Mouse (Mus musculus): ENCODE results near the gene B4galnt3.

Gene B4galnt3

DNA sequence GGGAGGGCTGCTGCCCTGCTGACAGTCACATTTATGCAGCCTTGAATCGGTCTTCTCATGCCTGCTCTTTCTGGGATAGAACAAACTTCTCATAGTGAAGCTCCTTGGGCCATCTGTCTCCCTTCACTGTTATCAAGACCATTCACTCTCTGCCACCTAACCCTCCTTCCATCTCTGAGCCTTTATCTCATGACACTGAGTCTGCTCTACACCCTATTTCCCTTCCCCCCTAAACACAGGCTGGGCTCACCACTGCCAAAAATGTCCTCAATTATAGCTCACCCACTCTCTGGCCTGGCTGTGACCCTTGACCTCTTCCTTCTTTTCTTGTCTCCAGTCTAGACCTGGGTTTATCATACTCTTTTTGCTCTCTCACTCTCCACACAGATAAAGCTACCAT, 77.7 kb downstream of the B4galnt3 start:
- DNase-seq (ENCODE audit: low spot score): peak; percentile 84

DNA sequence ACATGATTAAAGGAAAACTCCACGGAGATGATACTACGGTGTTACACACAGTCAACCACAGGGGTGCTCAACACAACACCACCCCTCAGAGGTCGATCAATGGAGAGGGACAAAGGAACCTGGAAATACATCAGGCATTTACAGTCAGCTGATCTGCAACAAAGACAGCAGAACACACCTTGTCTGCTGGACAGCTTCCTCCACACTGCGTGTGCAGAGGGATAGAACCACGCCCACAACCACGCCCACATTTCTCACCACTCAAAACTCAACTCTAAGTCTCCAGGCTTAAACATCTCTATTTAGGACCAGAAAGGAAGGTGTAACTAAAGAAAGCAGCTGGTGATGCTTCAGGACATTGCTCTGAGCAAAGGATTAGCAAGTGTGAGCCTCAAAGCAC, 82.8 kb downstream of the B4galnt3 start:
- no peak for DNase-seq (ENCODE audit: low spot score)

DNA sequence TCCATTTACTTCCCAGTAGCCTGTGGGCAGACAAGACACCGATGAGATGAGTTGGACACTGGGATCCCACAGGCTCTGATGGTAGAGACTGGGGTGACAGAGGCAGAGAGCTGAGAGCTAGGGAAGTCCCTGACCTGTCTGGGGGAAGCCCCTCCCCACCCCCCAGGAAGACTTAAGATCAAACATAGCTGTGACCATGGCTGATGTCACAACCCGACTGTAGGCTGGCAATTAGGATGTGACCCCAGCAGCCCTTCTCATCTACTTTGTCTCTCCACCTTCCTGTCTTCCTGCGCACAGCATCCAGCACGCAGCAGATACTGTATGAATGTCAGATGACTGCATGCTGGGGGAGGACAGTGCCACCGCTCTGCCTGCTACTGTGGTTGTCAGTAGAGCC, 87.8 kb downstream of the B4galnt3 start:
- DNase-seq (ENCODE audit: low spot score): no peak

DNA sequence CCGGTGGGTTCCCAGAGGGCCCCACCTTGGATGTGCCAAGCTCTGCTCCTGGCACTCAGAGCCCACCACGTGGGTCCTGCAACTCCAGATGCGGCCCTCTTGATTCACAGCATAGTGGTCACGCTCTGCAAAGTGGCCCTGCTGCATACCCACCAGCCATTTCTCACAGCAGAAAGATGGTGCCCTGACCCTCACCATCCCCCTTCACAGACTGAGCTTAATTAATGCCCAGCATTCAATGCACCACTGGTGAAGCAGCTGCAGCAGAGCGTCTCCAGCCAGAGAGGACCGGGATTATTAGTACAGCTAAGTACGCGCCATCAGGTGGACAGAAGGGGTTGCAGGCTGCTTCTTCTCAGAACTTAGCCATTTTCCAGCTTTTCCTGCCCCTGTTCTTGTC, 92.0 kb downstream of the B4galnt3 start:
- DNase-seq (ENCODE audit: low spot score): no peak

DNA sequence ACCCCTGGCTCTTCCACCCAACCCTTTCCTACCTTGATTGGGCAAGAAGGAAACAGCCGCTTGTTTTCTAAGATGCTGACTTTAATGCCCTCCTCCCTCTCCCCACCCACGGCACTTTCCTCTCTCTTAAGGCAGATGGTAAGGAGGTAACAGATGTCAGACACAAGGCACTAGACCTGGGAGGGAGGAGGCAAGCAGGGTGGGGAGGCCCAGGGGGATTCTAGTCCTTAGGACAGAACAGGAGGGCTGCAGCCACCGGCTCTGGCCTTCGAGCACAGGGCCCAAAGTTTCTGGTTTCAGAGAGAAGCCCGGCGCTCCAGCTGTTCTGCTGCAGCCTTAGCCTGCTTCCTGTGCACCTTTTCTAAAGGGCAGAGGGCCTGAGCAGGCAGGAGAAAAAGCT, 92.4 kb downstream of the B4galnt3 start:
- DNase-seq (ENCODE audit: low spot score): no peak

DNA sequence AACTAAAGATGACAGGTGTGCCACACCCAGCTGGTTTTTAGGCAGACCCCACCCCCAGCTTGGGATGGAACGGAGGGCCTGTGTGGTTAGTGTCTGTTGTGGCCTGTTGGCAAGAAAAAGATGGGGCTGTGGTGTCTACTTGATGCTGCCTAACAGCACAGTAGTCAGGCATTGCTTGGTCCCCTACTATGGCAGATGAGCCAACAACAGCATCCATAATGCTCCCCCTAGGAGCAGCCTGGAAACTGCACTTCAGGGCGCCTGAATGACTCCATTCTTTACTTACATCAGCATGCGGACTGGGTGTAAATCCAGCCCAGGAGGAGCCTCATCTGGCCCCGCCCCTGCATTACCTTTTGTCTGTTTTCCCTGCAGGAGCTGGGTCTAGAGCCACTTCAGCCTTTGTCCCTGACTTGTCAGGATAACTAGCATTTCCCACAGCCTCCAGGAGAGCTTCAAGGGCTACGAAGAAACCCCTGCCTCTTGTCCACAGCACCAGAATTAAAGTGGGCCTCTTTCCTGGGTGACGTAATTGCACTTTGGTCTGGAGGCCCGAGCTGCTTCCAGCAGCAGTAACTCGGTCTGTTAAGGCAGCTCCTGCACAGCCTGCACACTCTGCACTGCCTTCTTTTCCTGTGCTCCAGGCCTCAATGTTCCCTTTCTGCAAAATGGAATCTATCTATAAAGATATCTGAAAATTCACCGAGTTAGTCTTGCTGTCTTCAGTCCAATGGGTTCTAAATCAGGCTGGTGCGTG, 94.5 kb downstream of the B4galnt3 start:
- no peak for DNase-seq (ENCODE audit: low spot score)

DNA sequence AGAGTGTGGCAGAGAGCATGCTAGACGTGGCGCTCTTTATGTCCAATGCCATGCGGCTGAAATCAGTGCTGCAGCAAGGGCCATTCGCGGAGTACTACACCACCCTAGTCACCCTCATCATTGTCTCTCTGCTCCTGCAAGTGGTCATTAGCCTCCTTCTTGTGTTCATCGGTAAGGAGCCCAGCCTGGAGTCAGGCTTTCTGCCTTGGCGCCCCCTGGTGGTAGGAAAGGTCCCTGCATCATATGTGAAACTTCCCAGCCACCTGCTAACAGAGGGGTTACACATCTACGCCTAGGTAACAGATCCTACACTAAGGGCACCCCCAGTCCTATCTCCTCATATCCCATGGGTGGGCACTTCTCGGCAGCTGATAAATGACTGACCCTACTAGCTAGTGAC, 96.4 kb downstream of the B4galnt3 start:
- DNase-seq (ENCODE audit: low spot score): peak; percentile 77

DNA sequence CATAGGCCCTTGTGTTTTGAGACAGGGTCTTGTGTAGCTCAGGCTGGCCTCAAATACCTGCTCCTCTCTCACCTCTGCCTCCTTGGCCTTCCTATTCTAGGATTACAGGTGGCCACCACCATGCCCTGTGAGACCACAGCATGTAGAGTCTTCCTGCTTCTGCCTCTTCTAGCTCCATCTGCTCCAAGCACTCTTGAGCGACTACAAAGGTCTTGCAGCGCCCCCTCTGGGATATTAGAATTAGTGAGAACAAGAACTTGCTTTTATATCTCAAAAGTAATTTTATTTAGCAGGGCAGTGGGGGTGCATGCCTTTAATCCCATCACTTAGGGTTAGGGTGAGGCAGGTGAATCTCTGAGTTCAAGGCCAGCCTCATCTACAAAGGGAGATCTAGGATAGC, 97.5 kb downstream of the B4galnt3 start:
- DNase-seq (ENCODE audit: low spot score): peak; percentile 75

DNA sequence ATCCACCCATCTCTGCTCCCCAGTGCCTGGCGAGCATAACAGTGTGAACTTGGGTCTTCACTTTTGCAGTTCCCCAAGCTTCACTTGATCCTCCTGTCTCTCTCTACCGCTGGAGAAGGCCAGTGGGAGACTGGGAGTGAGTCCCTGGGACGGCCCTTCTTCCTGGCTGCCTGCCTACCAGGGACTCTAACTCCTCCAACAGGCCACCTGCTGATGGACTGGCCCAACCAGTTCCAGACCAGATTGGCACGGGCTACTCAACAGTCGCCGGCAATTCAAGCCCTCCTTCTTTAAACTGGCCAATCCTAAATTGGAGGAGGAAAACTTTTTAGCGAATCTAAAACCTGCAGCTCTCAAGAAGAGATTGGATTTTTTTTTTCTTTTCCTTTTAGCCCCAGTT, 99.4 kb downstream of the B4galnt3 start:
- DNase-seq (ENCODE audit: low spot score): no peak

DNA sequence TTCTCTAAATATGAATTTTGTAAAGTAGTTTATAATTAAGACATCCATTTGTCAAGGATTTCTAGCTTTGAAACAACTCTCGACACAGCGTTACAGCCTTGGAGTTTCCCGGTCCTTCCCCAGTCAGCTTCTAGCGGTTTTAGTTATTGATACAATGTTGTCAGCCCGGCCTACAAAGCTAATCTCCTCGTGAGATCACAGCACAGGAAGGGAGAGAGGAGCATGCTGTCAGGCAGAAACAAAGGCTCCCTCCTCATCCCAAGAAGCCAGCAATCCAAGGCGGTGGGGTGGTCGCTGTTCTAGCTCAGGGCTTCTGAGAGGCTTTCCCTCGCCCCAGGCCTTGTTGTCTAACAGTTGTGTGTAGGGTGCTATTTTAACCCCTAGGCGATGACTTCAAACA, 100.1 kb downstream of the B4galnt3 start:
- DNase-seq (ENCODE audit: low spot score): no peak

DNA sequence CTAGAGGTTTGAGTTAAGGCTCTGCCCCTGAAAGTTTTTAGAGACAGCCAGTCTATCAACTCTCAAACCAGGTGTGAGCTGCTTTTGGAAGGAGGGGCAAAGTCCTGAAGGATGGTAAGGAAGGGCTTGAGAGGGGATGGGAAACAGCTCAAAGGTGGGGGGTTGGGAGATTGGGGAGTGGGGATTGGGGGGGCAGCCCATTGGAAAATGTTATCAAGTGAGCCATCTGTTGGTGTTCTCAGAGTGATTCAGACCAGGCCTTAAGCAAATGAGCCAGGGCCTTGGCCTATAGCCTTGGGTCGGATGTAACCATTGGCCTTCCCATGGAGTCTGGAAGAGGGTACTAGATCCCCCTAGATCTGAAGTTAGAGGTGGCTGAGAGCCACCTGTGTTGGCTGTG, 100.6 kb downstream of the B4galnt3 start:
- DNase-seq (ENCODE audit: low spot score): no peak

DNA sequence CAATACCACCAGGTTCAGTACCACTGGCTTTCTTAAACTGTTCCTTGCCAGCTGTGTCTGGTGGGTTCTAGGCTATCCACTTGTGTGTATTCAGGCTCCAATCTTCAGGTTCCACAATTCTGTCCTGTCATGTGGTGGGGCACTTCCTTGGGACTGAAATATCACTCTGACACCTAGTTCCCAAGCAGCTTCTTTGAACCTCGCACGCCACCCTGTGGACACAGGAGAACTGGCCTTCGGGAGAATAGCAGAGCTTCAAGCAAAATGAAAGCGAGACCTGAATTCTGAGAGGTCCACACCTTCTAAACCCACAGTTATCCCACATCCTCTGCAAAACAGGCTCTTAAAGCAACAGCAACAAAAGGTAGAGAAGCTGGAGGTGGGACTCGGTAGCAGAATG, 101.2 kb downstream of the B4galnt3 start:
- peak; percentile 86 for DNase-seq (ENCODE audit: low spot score)

DNA sequence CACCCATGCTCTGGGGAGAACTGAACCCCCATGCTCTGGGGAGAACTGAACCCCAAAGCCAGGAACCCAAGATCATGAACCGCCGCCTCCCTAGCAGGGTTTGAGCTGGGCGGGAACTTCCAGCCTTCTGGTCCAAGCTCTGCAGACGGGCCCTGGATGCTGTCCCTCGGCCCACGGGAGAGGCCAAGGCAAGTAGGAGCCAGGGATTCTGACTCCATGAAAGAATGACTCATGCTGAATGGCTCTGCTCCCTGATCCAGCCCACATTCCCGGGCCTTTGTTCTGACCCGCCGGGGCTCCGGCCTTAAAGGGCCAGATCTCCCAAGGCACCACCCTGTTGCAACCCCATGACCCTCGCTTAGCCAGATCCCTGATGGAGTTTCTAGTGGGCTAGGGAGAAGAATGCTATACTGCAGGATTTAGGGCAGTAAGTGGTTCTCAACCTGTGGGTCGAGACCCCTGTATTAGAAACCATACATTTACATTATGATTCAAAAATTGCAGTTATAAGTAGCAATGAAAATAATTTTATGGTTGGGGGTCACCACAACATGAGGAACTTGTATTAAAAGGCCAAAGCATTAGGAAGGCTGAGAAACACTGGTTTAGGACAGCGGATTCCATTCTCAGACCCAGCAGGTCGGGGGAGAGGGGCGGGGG, 102.0 kb downstream of the B4galnt3 start:
- no peak for DNase-seq (ENCODE audit: low spot score)

DNA sequence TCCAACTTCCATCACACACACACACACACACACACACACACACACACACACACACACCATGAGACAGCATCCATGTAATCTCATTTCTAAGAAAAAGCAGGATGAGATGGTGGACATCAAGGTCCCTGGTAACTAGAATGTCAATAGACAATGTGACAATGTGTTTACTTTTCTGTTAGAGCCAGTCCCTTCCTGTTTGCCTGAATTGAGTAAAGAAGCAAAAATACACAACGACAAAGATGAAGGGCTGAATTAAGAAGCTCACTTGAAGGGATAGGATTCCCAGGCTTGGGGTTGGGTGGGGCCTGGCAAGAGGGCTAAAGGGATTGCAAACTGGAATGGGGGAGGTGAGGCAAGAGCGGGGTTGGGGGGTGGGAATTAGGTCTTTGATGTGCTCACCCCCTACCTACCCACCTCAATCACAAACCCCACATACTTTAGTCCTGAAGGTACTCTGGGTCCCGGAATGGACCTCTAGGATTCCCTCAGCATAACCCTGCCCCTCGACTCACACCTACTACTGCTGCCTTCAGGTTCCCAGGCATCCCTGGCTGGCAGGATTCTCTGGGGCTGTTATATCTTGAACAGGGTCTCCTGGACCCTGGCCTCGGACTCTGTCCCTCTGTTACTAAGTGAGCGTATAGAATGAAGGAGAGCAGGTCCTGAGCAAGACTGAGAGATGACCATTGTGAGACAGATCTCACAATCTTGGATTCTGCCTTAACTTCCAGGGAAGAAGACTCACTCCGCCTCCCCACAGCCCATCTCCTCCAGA, 102.8 kb downstream of the B4galnt3 start:
- no peak for DNase-seq (ENCODE audit: low spot score)

DNA sequence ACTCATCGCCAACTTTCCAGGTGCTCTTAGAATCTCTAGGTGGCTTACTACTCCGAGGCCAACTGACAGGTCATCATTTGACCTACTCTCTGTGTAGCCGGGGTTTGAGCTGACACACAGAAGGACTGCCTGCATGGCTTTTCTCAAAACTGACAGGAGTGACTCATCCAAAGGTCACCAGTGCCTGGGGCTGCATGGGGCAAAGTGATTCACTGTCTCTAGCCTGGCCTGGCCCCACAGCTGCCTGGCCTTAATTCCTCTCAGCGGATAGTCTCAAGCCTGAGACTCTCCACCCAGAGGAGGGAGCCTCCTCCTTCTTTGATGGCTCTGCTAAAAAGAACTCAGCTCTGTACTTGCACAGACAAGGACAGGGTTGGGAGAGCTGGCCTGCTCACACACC, 103.4 kb downstream of the B4galnt3 start:
- DNase-seq (ENCODE audit: low spot score): no peak

DNA sequence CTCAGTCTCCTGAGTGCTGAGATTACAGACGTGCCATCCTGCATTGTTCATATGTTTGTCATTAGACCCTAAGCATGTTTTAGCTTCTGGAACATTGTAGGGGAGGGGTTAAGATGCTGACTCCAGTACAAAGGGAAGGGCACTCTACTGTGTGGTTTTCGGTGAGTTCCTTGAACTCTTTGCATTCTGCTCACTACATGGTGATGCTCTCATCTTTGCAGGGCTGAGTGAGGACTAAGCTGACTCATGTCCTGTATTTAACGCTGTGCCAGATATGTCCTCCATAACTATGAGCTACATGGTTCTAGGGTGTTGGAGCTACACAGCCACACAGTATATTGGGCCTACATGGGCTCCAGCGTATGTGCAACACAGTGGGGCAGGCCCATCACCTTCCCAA, 104.0 kb downstream of the B4galnt3 start:
- DNase-seq (ENCODE audit: low spot score): no peak

DNA sequence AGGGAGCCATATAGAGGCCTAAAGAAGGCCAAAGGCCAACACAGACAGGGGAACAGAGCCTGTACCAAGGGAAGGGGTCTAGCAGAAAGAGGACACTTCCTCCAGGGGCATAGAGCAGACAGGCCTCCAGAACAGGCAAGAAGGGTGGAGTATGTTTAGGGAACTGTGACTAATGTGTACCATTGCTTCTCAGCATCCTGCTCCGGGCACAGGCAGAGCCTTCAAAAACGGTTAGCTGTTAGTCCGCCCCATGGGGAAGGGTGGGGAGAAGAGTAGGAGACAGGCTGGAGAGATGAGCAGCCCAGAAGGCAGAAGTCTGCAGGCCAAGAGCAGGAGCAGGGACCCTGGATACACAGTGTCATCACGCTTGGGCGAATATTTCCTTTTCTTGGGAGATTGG, 105.1 kb downstream of the B4galnt3 start:
- DNase-seq (ENCODE audit: low spot score): no peak

DNA sequence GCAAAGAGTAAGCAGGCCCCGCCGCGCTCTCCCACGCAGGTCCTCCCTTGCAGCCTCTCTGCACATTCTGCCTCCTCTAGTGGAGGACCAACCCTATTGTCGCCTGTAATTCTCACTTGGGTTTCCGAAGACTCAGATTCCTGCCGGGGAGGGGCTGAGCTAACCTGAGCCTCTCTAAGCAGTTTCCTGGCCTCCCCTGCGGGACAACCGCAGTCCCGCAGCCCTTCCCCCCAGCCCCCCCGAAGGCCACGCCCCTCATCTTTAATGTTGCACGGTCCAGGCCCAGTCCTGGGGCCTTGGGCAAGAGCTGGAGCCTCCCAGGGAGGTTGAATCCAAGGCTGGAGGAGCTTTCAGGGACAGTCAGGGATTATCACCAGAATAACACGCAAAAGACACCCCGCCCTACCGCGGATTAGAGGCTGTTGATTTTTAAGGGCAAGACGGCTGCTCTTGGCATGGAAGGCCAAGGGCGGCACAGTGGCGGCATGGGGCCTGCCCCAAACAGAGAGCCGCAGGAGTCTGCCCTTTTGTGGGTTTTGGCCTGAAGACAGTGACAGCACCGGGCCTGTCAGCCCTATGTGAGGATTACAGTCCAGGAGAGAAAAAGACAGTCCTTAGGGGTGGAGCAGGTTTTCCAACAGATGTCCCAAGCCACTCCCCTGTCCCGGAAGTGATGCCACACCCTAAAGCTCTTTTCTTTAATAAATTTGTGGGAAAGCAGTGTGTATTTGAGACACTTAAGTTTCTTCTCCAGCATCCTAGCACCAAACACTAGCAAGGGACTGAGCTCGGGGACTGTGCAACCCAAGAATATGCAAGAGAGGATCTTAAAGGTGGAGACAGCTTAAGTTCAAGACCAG, 105.8 kb downstream of the B4galnt3 start:
- DNase-seq (ENCODE audit: low spot score): no peak

DNA sequence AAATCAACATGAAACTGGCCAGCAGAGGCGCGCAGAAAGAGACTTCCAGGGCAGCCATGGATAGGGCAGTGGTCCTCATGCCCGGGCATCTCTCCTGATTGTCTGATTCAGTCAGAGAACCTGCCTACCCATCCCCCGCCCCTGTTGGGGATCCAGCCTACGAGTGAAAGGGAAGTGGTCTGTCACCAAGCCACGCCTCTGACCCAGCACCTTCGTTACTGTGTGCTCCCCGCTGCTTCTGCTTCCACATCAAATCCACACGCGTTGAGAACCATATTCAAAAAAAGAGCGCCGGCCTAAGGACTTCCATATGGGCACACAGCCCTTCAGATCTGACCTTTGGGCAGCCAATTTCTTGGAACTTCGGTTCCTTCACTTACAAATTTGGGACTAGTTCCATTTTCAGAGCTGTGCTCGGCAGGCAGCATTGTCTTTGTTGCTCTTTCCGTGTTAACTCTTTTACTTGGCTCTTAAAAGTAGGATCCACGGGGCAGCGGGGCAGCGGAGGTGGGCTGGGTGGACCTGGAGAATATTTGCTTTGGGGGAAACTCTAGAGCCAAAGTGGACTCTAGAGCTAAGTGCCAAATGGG, 106.7 kb downstream of the B4galnt3 start:
- DNase-seq (ENCODE audit: low spot score): no peak

DNA sequence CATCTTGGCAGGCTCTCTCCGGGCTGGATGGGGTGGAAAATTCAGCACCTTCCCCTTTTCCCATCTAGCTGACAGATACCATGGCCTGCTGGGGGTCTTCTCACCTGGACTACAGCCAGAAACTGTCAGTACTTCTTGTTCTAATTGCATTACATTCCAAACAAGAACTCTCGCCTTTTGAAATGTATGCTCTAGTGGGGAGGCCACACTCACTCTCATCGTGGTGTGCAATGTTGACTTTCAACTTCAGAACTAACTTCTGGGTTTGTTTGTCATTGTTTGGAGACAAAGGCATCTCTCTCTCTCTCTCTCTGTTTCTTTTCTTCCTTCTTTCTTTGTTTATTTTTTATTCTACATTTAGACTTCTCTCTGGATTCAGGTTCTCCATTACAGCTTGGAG, 107.8 kb downstream of the B4galnt3 start:
- DNase-seq (ENCODE audit: low spot score): no peak

DNA sequence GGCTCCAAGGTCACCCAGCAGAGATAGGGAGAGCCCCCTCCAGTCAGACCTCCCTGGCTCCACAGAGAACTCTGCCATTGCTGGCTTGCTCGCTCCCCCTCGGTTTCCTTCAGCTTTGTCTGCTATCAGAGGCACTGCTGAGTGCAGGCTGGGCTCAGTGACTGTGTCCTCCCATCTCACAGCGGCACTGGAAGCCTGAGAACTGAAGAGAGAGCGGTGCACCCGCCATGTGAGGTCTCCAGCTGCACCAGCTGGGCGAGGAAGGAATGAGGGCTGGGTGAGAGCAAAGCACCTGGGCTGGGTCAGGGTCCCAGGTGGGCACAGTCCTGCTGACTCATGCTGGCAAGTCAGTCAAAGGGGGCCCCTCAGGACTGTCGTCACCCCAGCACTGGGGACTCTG, 108.6 kb downstream of the B4galnt3 start:
- DNase-seq (ENCODE audit: low spot score): no peak

Measured in c-Kit-positive CD71-positive TER-119-positive erythroid progenitor cells, embryonic 14.5 days (primary cell).